ENCODE assay signal across 17 mouse cellular contexts in genomic region chr2:31789215-31789614, GRCm38 (mm10). TPM values are rescaled to one million over a fixed set of nuclear protein-coding genes. Genes with fewer than 3 reads are reported as not detected.
"Had no signal": no experiment of that assay in that cellular context is flagged by ENCODE, and none has a peak within 500 bp of the region (broad histone marks: within the 10 kb centered on the region; RNA-seq: fewer than 3 reads in every experiment).

No protein-coding gene starts in this region.

- H3K4me3 ChIP-seq: neural tube, embryonic 13.5 days; neural tube, embryonic 15.5 days; stomach, embryonic 15.5 days had no signal

- H3K27ac ChIP-seq: neural tube, embryonic 13.5 days; neural tube, embryonic 15.5 days; stomach, embryonic 15.5 days; stomach, postnatal 0 days had no signal

- DNase-seq: retina, postnatal 1 day; right cerebral cortex, adult 18-20 months; right cerebral cortex, postnatal 14 days; right cerebral cortex, postnatal 25 days; right cerebral cortex, postnatal 4 days; spleen, adult 18-20 months; thymus, adult 18-20 months; thymus, adult 2 months; thymus, postnatal 14 days; thymus, postnatal 25 days; thymus, postnatal 36 days; thymus, postnatal 4 days had no signal

RNA-seq across cellular contexts. Expression of gene Fibcd1, which starts 56.6 kb away (rescaled TPM):
- total RNA-seq: neutrophil, adult 5-6 weeks had no signal
